Mouse (Mus musculus) kidney, adult 2 months (tissue): Measurements from ENCODE around the gene Spns3. TPM values are rescaled to one million over a fixed set of nuclear protein-coding genes. Genes with fewer than 3 reads are reported as not detected.

Experiments used
- DNase-seq: peaks from one replicate; pipeline ENCODE4 v3.0.0; 2021
- H3K27ac ChIP-seq: fragments of 200-500 bp; 2 replicates; pipeline ENCODE4 v1.5.1; 2012; ENCODE audit warnings: low read depth, low read length, control low read depth, inconsistent platforms; ENCODE audit not compliant: insufficient read depth
- H3K27me3 ChIP-seq: fragments of 200-500 bp; replicated peaks from 2 replicates; pipeline ENCODE4 v1.6.1; 2012; ENCODE audit warnings: mild to moderate bottlenecking, moderate library complexity, low read length, inconsistent platforms; ENCODE audit not compliant: control insufficient read depth, insufficient read depth
- H3K36me3 ChIP-seq: fragments of 200-500 bp; 2 replicates; pipeline ENCODE4 v1.6.1; 2012; ENCODE audit warnings: mild to moderate bottlenecking, moderate library complexity, low read length, inconsistent platforms; ENCODE audit not compliant: control insufficient read depth, insufficient read depth
- H3K4me1 ChIP-seq: fragments of 200-500 bp; 2 replicates; pipeline ENCODE4 v1.6.1; 2011; ENCODE audit warnings: low read length; ENCODE audit not compliant: control insufficient read depth, insufficient read depth
- H3K4me3 ChIP-seq: fragments of 200-500 bp; 2 replicates; pipeline ENCODE4 v1.5.1; 2011; ENCODE audit warnings: mild to moderate bottlenecking, low read depth, low read length, control low read depth; ENCODE audit not compliant: insufficient read depth
- CTCF ChIP-seq: fragments of 200-500 bp; conservative IDR thresholded peaks from 2 replicates; pipeline ENCODE4 v1.5.1; 2011; ENCODE audit warnings: low read depth, mild to moderate bottlenecking, control low read depth, low read length, moderate library complexity, mixed read lengths; ENCODE audit not compliant: insufficient read depth, insufficient read length
- POLR2A ChIP-seq: fragments of 200-500 bp; IDR thresholded peaks from one replicate; pipeline ENCODE4 v1.6.1; 2011; ENCODE audit warnings: low read depth, low read length, control low read depth
- WGBS: fragments of 180-500 bp; shearing (Covaris S2); methylation state at CpG from one replicate; pipeline ENCODE4 v1.1.7; 2018; 5-methylcytosine and 5-hydroxymethylcytosine counted together
- polyA plus RNA-seq: library from polyadenylated mRNA; depleted of rRNA; stranded (reverse); fragments of >200 nt; gene quantifications from 2 replicates; pipeline ENCODE4 v1.2.3, GENCODE M21; 2012

Gene Spns3
- polyA plus RNA-seq, 1 experiment = 8.9 TPM

GRCm38 (mm10) chr11:72581609-72582447, 31.5 kb upstream of the Spns3 start:
- 75% methylated on average over 8 of the region's 8 CpGs for WGBS
- Histone ChIP-seq H3K4me1 (no peaks in the 10 kb centered on the region), H3K36me3 (no peaks in the 10 kb centered on the region), H3K4me3 (no peak overlapping the region), H3K27ac (no peak overlapping the region), H3K27me3 (no peaks in the 10 kb centered on the region)
- TF ChIP-seq POLR2A (no peak), CTCF (no peak)
- DNase-seq = no peak

- whole genome bisulfite sequencing = 77% methylated on average over 4 of the region's 4 CpGs
- H3K4me3 ChIP-seq = no peak overlapping the region
Measured at GRCm38 (mm10) chr11:72578471-72578870, 28.2 kb upstream of the Spns3 start.

GRCm38 (mm10) chr11:72576466-72577351, 26.4 kb upstream of the Spns3 start:
- no peak for DNase-seq
- 6% methylated on average over 24 of the region's 24 CpGs for WGBS
- no peaks in the 10 kb centered on the region for H3K27me3 ChIP-seq
- H3K36me3 ChIP-seq = no peaks in the 10 kb centered on the region
- peak overlapping the region; percentile 49 for H3K4me3 ChIP-seq
- no peak overlapping the region for H3K27ac ChIP-seq
- H3K4me1 ChIP-seq = no peaks in the 10 kb centered on the region; the same call in 1 of the 2 replicates
- TF ChIP-seq POLR2A = no peak

More at GRCm38 (mm10) chr11:72578471-72578870, 28.2 kb upstream of the Spns3 start:
- Histone ChIP-seq H3K36me3 (no peaks in the 10 kb centered on the region), H3K4me1 (no peaks in the 10 kb centered on the region; the same call in 1 of the 2 replicates), H3K27ac (no peak overlapping the region), H3K27me3 (no peaks in the 10 kb centered on the region)
- TF ChIP-seq POLR2A (no peak), CTCF (no peak)
- no peak for DNase-seq

- 36% methylated on average over 7 of the region's 7 CpGs for WGBS
- Histone ChIP-seq H3K27me3 (no peaks in the 10 kb centered on the region), H3K27ac (no peak overlapping the region), H3K4me1 (no peaks in the 10 kb centered on the region; the same call in 1 of the 2 replicates), H3K4me3 (peak overlapping the region; percentile 49), H3K36me3 (no peaks in the 10 kb centered on the region)
- no peak for DNase-seq
- TF ChIP-seq POLR2A (no peak), CTCF (no peak)
Measured at GRCm38 (mm10) chr11:72576111-72576465, 25.8 kb upstream of the Spns3 start.

- no peaks in the 10 kb centered on the region for H3K27me3 ChIP-seq
- H3K27ac ChIP-seq = no peak overlapping the region
- TF ChIP-seq POLR2A = no peak
- peak; percentile 76 for TF ChIP-seq CTCF
- 100% methylated on average over 1 of the region's 1 CpGs for WGBS
- no peak overlapping the region for H3K4me3 ChIP-seq
- no peaks in the 10 kb centered on the region for H3K36me3 ChIP-seq
- peaks cover 2% of the 10 kb centered on the region; the same call in 1 of the 2 replicates for H3K4me1 ChIP-seq
- DNase-seq = peak; percentile 48
Measured at GRCm38 (mm10) chr11:72573819-72574218, 23.5 kb upstream of the Spns3 start.

- H3K27ac ChIP-seq = no peak overlapping the region
- H3K27me3 ChIP-seq = no peaks in the 10 kb centered on the region
- H3K4me1 ChIP-seq = peaks cover 2% of the 10 kb centered on the region; the same call in 1 of the 2 replicates
- no peak overlapping the region for H3K4me3 ChIP-seq
- TF ChIP-seq POLR2A (no peak), CTCF (peak; percentile 76)
- DNase-seq = peak; percentile 88
- WGBS = 3% methylated on average over 18 of the region's 18 CpGs
- H3K36me3 ChIP-seq = no peaks in the 10 kb centered on the region
Measured at GRCm38 (mm10) chr11:72570319-72570979, 20.1 kb upstream of the Spns3 start.
